Mouse (Mus musculus): ENCODE data around the gene Btbd35f23.
"Not testable (repeated sequence)": the region's sequence is repeated elsewhere in the genome, so short reads cannot be mapped to it uniquely, and the experiment has no call there.

Btbd35f23 gene

DNA sequence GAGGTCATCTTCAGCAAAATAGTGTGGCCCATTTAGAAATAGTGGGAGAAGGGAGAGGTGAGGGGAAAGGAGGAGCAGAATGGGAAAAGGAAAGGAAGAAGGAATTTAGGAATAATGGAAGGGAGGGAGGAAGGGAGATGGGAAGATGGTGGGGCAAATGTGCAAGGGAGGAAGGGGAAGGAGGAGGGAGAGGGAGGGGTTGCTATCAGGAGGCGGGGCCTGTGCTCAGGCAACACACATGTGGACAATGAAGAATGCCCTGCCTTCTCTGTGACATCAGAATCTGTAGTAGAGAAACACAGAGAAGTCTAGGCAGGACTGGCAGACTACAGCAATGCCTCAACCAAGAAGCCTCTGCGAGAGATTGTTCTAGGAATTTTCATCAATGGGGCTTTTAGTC, at the start of gene Btbd35f23:
Gene Btbd35f23, plus strand, starts transcription at position 301 of the 400 bp plus-strand sequence.
- not testable (repeated sequence) for DNase-seq (ENCODE audit: low spot score in 2 of 2)

Measured in right cerebral cortex, postnatal 10 days (tissue).